Mouse (Mus musculus) forebrain, embryonic 12.5 days (tissue): ENCODE measurements at regions not wholly inside any gene's neighbourhood (a gene's known extent, or its start where the extent isn't known, plus 50 kb on each side); places are given as distances from the start of the nearest gene placed in this dataset.
A peak's percentile ranks its signal among the peaks of the same experiment; 100 is the strongest.

Experiments used
- ATAC-seq: fragments of 200-750 bp; cut with Nextera tagmentation; 2 replicates; pipeline ENCODE4 v1.8.0; 2017; ENCODE audit warnings: moderate TSS enrichment; ENCODE audit not compliant: low FRiP score
- H3K27ac ChIP-seq: fragments of 300-500 bp; sonication (generic); 2 replicates; pipeline ENCODE4 v1.5.1; 2016; ENCODE audit warnings: mild to moderate bottlenecking
- H3K27me3 ChIP-seq: fragments of 300-500 bp; sonication (generic); 2 replicates; pipeline ENCODE4 v1.6.1; 2016; ENCODE audit warnings: mild to moderate bottlenecking
- H3K36me3 ChIP-seq: fragments of 300-500 bp; sonication (generic); replicated peaks from 2 replicates; pipeline ENCODE4 v1.6.1; 2016; ENCODE audit warnings: mild to moderate bottlenecking
- H3K4me1 ChIP-seq: fragments of 300-500 bp; sonication (generic); 2 replicates; pipeline ENCODE4 v1.6.1; 2016
- H3K4me2 ChIP-seq: fragments of 300-500 bp; sonication (generic); 2 replicates; pipeline ENCODE4 v1.6.1; 2016; ENCODE audit warnings: mild to moderate bottlenecking, moderate library complexity
- H3K4me3 ChIP-seq: fragments of 300-500 bp; sonication (generic); replicated peaks from 2 replicates; pipeline ENCODE4 v1.5.1; 2016; ENCODE audit warnings: mild to moderate bottlenecking
- H3K9ac ChIP-seq: fragments of 300-500 bp; sonication (generic); 2 replicates; pipeline ENCODE4 v1.6.1; 2016; ENCODE audit warnings: mild to moderate bottlenecking
- H3K9me3 ChIP-seq: fragments of 300-500 bp; sonication (generic); 2 replicates; pipeline ENCODE4 v1.6.1; 2016
- WGBS: fragments of 180-500 bp; shearing (Covaris S2); methylation state at CpG from one replicate; pipeline ENCODE4 v1.1.7; 2016; 5-methylcytosine and 5-hydroxymethylcytosine counted together

- H3K4me2 ChIP-seq = no peak overlapping the region
- no peaks in the 10 kb centered on the region for H3K27me3 ChIP-seq
- ATAC-seq = peak; percentile 73; the same call in 1 of the 2 replicates
- no peak overlapping the region for H3K27ac ChIP-seq
- H3K9me3 ChIP-seq = no peaks in the 10 kb centered on the region
- WGBS = 34% methylated on average over 2 of the region's 2 CpGs
- H3K4me1 ChIP-seq = peaks cover 6% of the 10 kb centered on the region
- H3K9ac ChIP-seq = no peak overlapping the region
- H3K36me3 ChIP-seq = no peaks in the 10 kb centered on the region
- H3K4me3 ChIP-seq = no peak overlapping the region
Observed at GRCm38 (mm10) chr14:90600554-90600953, 2129.4 kb upstream of the Pcdh20 start.
